Mouse (Mus musculus): ENCODE measurements around the gene Mst1r.

Mst1r gene

DNA sequence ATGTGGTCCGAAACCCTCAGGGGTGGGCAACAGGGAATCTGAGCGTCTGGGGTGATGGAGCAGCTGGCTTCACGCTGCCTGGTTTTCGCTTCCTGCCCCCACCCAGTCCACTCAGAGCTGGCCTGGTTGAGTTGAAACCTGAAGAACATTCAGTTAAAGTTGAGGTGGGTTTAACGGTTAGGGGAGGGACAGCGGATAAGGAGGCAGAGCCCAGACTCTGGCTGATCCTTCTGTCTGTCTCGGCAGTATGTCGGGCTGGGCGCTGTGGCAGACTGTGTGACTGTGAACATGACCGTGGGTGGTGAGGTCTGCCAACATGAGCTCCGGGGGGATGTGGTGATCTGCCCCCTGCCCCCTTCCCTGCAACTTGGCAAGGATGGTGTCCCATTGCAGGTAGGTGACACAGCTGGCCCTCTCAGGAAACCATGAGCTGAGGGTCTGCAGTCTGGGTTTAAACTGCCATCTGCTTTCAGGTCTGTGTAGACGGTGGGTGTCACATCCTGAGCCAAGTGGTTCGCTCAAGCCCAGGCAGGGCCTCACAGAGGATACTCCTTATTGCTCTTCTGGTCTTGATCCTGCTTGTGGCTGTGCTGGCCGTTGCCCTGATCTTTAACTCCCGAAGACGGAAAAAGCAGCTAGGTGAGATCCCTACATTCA lies 8.2 kb downstream of the Mst1r start:
- no peak for DNase-seq (ENCODE audit: low read depth)

DNA sequence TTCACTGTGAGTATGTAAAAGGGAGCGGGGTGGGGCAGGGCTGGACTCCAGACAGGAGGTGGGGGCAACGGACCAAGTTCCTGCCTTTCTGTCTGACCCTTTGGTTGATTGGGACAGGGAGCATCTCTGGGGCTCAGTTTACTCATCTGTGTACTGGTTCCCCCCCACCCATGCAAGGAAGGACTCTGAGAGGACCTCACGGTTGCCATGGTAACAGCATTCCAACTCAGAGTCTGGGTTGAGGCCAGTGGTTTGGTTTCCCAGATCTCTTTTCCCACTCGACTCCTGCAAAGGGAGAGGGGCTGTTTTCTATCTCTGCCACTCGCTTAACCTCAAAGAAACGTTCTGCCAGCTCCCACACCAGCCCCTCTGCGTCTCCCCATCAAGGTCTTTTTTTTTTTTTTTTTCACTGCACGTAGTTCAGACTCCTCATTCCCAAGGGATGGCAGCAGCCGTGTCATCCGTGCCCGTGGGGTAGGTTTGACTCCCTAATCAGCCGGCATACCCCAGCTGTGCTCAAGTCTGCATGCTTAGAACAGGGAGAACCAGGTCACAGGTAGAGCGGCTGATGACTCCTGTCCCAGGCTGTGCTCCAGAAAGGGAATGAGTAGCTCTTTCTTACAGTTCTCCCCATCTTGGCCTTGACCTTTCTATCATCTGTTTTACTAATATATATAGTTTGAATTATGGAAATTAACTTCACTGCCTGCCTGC lies 11.4 kb downstream of the Mst1r start:
- no peak for DNase-seq (ENCODE audit: low read depth)

DNA sequence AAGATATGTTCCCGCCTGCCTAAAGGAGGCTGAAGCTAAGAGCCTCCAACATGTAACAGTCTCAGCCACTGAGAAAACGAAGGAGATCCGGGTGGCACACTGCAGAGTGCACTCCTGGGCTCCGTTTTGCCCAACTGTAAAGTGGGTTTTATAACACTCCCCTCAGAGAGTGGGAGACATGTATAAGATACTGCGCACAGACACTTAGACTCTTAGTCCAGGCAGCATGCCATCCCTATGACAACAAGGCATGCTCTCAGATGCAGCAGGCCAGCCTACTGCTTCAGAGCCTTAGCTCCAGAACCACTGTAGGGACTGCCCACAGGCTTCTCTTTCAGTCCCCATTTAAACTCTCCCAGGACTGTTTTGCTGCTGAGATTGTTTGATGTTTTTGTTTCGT lies 12.2 kb downstream of the Mst1r start:
- DNase-seq (ENCODE audit: low read depth), result no peak

DNA sequence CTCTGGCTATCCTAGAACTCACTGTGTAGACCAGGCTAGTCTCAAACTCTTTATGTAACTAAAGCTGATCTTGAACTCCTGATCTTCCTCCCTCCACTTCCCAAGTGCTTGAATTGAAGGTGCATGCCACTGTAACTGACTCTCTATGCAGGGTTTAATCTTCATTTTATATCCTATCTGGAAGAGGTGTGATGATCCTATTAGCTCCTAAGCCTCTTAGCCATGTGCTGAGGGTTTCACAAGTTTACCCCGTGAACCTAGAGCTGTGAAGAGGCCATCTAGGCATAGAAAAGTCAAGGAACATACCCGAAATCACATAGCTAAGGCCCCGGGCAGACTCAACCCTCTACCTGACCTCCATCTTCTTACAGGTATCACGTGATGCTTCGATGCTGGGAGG lies 12.8 kb downstream of the Mst1r start:
- DNase-seq (ENCODE audit: low read depth), result no peak

DNA sequence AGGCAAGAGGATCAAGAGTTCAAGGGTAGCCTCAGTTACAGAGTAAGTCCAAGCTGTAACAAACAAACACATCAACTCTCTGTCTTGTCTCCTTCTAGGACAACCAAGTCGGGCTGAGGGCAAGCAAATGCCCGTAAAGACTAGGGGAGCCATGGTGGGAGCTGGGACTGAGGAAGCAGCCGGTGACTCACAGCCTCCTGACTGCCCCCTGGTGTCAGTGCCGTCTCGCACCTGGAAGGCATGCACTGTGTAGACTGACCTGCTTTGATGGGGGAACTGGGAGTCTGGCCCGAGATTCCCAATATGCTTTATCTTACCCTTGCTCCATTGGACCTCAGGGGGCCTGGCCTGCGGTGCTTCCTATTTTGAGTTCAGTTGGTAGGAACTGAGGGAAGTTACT lies 16.3 kb downstream of the Mst1r start:
- peak; percentile 48 for DNase-seq (ENCODE audit: low read depth)

DNA sequence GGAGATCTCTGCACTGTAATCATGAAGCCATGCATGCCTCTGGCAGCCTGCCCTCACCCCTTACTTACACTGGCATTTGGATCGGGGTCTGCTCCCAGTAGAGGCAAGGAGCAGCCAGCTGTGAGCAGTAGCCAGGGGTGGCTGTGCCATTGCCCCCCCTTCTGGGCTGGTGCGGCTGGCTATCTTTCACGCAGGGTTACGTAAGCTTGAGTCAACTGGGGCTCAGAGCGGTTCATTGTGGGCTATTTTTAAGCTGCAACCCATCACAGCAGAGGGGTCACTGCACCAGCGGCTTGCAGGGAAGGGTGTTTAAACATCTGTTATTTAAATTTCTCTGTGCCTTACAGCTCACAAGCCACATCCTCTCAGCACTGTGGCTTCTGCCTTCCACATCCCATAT lies 17.3 kb downstream of the Mst1r start:
- no peak for DNase-seq (ENCODE audit: low read depth)

DNA sequence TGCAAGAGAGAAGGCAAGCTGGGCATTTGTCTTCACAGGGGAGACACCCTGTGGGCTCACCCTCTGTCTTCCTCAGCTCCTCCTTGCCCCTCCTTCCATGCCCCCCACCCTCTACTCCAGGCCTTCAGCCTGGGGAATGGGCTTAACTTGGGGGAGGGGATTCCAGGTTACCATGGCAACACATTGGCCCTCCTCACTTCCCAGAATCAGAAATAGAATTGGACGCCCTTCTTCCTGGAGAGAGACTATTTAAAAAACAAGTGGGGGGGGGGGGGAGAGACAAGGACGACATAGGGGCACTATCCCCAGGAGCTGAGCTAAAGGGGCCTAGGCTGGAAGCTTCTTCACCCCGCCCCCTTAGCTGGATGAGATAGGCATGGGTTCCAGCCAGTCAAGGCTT lies 18.6 kb downstream of the Mst1r start:
- no peak for DNase-seq (ENCODE audit: low read depth)

DNA sequence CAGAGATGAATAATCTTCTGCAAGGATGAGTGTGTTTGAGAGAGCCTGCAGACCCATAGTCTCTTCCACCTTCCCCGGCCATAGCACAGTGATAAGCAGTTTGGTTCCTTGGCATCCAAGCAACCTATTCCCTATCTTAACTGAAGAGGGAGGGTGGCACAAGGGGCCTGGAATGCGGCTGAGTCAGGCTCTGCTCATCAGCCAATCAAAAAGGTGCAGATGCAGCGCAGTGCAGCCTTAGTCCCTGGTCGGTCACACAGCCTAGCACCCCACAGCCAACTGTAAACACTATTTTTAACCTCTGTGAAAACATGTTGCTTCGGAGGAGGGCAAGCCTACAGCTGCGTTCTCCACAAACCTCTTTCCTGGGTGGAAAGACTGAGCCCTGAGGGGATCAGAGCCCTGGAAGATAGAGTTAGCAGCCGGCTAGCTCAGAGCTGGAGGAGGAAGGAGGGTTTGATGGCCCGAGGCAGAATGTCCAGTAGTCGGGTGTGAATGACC lies 20.3 kb downstream of the Mst1r start:
- DNase-seq (ENCODE audit: low read depth), result no peak

DNA sequence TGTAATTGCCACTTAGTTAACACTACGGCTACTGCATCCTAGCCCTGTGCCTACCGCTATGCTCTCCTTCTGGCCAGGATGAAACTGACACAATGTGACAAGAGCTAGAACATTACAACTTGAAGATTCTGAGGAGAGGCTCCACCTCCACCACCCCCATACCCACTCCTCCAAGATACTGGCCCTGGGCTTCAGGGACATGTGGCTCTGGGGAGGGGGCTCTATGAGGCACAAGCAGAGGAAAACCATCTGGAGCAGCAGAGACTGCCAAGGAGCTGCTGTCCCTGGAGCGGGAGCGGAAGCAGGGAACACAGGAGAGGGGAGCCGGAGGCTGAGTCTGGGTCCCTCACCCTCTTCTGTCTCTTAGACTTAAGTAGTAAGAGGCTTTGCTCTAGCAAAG lies 21.1 kb downstream of the Mst1r start:
- DNase-seq (ENCODE audit: low read depth), result no peak

DNA sequence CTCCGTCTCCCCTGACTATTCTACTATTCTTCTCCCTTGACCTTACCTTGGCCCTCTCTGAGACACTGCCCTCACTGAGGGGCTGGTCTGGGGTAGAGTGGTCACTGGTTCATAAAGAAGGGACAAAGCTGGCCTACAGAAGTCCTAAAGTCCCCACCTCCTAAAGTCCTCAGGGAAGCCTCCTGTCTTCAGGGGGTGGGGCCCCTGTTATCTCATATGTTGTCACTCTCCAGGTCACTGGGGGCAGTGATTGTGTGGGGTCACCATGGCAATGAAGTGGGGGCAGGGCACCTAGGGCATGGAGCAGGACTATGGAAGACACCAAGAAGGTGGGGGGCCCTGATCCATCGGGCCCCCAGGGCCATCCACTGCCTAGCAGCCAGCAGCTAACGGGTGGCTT lies 21.5 kb downstream of the Mst1r start, which contains the start of gene Actl11:
Gene Actl11 (plus strand): TSS at position 301 of the 400 bp plus-strand sequence.
- no peak for DNase-seq (ENCODE audit: low read depth)

DNA sequence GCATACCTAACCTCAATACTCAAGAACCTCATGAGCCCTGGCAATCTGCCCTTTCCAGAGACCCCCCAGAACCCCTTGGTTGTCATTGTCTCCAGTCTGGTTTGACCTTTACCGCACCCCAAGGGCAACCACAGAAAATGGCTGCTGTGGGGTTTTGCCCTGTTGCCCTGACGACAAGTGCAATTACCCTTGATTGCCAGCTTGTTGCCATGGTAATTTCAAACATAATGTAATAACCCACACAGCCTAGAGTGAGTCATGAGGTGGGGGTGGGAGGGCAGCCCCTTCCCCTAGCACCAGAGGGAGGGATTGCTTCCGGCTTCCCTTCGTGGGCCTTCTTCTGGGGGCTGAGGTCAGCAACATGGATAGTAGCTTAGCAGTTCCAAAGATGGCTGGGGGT lies 25.5 kb downstream of the Mst1r start:
- peak; percentile 13 for DNase-seq (ENCODE audit: low read depth)

DNA sequence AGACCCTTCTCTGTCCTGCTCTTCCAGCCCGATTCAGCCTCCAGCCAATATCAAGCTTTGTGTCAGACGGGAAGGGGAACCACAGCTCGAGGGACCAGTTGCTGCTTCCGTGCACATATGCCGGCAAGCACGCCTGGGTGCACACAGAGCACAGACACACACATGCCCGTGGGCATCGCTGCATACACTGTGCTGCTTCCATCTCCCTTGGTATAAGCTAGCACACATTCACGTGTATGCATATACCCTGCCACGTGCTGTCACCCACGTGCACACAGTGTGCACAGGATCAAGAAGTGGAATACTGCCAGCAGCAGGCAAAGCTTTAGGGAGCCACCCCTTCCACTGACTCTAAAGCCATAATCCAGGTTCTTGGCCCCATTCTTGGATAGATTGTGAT lies 27.5 kb downstream of the Mst1r start:
- no peak for DNase-seq (ENCODE audit: low read depth)

DNA sequence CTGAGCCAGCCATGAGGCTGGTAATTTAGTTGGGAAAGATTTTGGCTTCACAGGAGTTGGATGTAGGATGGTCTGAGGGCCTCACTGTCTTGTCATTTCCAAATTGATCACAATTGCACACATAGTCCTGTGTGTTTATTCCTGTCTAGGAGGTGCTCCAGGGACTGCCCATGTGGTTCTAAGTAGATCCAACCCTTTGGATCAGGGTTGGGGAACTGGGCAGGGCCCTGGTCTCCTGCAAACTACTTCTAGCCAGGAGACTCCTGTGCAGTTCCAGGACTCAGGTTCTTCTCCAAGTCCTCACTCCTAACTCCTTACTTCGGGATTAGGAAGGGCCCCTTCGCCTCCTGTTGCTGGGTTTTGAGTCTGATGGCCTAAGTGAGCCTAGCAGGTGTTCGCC lies 28.7 kb downstream of the Mst1r start, which contains the start of gene Camkv:
Gene Camkv (plus strand): TSS at position 301 of the 400 bp plus-strand sequence.
- no peak for DNase-seq (ENCODE audit: low read depth)

DNA sequence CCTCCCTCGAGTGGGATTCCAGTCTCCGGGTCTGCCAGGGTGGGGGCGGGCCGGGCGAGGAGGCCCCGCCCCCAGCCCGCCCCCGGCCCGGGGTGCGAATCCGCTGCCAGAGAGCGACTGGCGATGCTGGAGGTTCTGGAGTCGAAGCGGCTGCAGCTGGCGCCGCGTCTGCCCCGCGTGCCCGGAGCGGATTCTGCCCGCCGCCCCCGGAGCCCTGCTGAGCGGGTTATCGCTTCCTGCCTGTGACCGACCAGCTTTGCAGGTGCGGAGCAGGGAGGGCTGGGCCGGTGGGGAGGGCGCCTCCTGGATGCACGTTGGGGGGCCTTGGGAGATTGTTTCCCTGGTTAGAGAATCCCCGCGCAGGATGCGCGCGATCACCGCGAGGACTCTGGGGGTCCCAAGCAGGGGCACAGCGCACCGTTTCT lies 29.1 kb downstream of the Mst1r start:
- DNase-seq (ENCODE audit: low read depth), result peak; percentile 44

DNA sequence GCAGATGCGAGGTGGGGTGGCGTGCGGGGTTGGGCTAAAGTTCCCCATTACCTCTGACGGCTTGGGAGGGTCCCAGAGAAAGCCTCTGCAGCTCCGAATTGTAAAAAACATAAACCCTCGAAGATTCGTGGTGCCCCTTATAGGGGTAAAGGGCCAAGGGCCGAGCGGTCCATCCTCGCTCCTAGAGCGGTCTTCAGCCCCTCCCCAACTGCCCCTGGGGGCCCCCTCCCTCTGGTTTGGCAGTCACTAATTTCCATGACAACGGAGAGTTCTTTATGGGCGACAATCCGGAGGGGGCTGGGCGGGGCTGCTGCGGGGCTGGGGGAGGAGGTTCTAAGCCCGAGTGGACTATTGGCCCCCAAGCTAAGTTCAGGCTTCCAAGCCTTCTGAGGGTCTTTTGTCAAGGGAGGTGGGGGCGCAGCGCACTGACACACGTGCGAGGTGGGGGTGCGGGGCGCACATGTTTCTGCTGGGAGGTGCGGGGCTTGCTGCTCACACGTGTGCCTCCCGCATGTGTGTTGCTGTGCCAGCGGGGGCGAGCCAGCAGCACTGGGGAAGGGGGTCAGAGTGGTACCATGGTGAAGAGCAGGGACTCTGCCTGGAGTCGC lies 29.6 kb downstream of the Mst1r start:
- DNase-seq (ENCODE audit: low read depth), result no peak

DNA sequence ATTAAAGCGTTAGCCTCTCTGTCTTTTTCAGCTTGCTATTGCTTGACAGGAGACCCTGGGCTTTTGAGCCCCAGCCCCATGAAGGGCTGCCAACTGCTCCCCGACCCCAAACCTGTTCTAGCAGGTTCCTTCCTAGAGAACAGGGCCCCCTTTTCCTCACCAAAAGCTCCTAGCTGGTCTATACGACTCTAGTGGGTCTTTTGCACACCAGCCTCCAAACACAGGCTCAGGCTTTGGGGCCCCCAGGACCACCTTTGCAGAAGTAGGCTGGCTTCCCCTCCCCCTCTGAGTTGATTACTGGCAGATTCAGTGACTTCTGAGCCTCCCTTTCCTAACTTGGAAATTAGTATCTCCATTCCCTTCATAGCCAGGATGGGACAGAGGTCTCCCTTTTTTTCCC lies 30.2 kb downstream of the Mst1r start:
- DNase-seq (ENCODE audit: low read depth), result no peak

DNA sequence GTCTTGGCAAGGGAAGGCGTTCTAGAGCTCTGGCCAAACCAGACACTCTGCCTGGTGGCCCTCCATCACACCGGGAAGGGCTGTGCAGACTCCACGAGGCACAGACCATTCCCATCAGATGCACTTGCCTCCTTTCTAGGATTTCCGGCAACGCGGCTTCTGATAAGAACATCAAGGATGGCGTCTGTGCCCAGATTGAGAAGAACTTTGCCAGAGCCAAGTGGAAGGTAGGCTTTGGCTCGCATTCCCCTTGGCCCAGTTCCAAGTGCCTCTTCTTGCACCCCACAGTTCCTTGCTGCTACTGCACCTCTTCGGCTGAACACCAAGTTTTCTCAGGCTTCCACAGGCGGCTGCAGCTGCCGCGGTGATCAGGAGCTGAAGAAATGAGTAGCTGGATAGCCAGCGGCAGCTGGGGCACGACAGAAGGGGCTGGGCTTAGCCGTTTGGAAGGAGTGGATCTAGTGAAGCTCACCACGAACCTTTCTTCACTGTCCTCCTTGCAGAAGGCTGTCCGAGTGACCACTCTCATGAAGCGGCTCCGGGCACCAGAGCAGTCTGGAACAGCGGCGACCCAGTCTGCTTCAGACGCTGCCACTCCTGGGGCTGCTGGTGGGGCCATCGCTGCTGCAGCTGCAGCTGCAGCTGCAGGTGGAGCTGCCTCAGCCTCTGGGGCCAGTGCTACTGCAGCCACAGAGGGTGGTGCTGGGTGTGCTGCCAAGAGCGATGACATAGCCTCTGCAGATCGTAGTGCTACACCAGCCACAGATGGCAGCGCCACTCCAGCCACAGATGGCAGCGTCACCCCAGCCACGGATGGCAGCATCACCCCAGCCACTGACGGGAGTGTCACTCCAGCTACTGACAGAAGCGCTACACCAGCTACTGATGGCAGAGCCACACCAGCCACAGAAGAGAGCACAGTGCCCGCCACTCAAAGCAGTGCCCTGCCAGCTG lies 40.8 kb downstream of the Mst1r start:
- DNase-seq (ENCODE audit: low read depth), result no peak

DNA sequence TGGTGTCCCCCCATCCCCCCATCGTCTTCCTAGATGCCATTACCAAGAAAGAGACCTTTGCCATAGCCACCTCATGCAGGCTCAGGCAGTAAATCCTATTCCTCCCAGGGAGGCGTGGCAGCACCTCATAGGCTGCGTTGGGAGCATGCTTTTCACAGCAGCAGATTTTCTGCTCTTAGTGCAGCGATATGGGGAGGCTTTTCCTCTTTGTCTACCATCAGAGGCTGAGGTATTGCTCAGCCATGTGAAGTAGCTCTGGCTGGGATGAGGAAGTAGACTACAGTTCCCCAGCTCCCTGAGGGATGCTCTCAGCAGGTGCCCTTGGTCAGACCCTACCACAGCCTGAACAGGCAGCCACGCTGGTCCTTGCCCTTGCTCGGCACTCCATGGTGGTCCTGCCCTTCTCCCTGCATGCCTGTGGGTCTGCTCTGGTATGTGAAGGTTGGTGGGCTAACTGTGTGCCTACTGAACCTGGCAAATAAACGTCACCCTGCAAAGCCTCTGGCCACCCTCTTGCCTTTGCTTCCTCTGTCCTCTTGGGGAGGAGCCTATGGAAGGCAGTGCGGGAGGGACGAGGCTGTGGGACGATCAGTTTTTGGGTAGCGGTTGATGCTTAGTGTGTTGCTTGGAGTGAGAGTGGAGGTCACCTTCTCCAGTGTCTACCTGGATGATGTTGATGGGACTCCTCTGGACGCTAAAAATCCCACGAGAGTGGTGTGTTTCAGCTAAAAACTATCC lies 42.7 kb downstream of the Mst1r start:
- no peak for DNase-seq (ENCODE audit: low read depth)

DNA sequence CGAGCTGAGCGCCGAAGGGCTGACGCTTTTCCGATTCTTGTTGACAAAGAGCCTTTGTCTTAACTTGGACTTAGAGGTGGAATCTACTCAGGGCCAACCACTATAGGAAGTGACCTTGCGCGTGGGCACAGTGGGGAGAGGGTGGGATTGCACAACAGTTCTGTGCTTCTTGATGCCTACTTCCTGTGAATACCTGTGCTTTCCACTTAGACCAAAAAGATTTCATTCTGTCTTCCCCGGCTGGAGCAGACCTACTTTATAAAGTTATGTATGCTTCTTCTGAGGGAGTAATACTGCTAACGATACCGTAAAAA lies 43.2 kb downstream of the Mst1r start, which contains the start of gene Traip:
Gene Traip (plus strand): TSS at position 215 of the 314 bp plus-strand sequence.
- peak; percentile 18 for DNase-seq (ENCODE audit: low read depth)

DNA sequence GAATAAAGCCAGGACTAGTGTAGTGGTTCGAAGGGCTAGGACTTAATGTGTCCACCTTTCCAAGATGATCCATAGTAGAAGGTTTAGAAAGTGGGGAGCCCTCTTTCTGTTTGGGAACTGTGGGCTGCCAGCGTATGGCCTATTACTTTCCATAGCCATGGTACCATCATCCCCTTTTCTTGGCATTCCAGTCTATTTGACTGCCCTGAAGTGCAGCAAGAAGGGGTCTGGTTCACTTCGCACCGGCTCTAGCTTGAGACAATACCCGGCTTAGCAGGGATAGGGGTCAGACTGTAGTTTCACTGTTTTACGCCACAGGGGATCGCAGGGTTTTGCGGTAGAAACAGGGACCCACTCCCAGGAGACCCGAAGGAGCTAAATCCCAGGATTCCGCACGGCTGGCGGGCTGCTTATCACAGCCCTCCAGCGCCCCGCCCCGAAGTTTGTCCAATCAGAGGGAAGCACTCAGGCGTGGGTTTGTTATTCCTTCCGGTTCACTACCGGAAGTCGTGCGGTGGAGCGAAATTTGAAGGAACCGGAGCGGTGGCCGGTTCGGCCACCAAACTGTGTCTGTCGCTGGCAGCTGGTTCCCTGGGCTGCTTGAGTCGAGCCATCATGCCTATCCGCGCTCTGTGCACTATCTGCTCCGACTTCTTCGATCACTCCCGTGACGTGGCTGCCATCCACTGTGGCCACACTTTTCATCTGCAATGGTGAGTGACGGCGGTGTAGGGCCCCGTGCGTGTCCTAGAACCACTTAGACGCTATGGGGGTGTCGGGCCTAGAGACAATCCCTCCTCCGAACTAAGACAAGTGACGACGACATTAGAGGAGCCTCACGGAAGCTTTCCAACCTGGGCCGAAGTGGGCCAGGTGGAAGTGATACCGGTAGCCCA lies 44.0 kb downstream of the Mst1r start:
- peak; percentile 95 for DNase-seq (ENCODE audit: low read depth)

All from induced T-regulatory cell, adult 2 months (primary cell).